Mouse (Mus musculus) splenic B cell, adult 2 months (primary cell): Measurements from ENCODE around the gene Lactbl1.

ENCODE experiments used
- DNase-seq: peaks from one replicate; pipeline ENCODE4 v3.0.0-alpha.2; 2011; ENCODE audit warnings: low read depth, low spot score
- H3K27me3 ChIP-seq: 2 replicates; pipeline ENCODE4 v1.6.1; 2012; ENCODE audit warnings: mild to moderate bottlenecking, low read length, moderate library complexity, mixed read lengths; ENCODE audit not compliant: control insufficient read depth, poor library complexity, insufficient read depth, severe bottlenecking
- H3K36me3 ChIP-seq: 2 replicates; pipeline ENCODE4 v1.6.1; 2012; ENCODE audit warnings: mild to moderate bottlenecking, low read length, moderate library complexity, mixed read lengths; ENCODE audit not compliant: control insufficient read depth, poor library complexity, insufficient read depth, severe bottlenecking

Gene Lactbl1

GRCm38 (mm10) chr4:136622388-136622787 lies at the start of gene Lactbl1:
TSS of gene Lactbl1 (plus strand) at chr4:136622621.
- Histone ChIP-seq H3K27me3 (no peaks in the 10 kb centered on the region), H3K36me3 (no peaks in the 10 kb centered on the region)
- no peak for DNase-seq

DNA sequence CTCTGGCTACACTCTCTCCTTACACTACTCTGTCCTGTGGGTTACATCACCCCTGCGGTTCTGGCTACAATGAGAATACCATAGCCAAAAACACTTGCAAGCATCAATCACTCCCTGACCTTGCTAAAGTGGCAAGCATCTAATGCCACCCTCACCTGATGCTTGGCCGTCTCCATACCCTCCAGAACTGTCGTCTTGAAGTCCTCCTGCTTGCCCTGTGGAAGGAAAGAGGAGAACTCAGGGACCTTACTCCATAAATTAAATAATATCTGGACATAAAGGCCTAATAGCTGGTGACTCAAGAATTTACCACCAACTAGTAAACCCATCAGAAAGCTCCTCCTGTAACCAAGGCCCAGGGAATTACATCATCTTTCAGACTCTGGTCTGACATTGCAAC lies 40.5 kb upstream of the Lactbl1 start:
- Histone ChIP-seq H3K27me3 (no peaks in the 10 kb centered on the region), H3K36me3 (no peaks in the 10 kb centered on the region)
- DNase-seq, result no peak

GRCm38 (mm10) chr4:136587221-136587827 lies 35.1 kb upstream of the Lactbl1 start:
- H3K36me3 ChIP-seq, result no peaks in the 10 kb centered on the region
- DNase-seq, result no peak
- no peaks in the 10 kb centered on the region for H3K27me3 ChIP-seq

GRCm38 (mm10) chr4:136588003-136588402 lies 34.4 kb upstream of the Lactbl1 start:
- no peaks in the 10 kb centered on the region for H3K27me3 ChIP-seq
- no peaks in the 10 kb centered on the region for H3K36me3 ChIP-seq
- no peak for DNase-seq

DNA sequence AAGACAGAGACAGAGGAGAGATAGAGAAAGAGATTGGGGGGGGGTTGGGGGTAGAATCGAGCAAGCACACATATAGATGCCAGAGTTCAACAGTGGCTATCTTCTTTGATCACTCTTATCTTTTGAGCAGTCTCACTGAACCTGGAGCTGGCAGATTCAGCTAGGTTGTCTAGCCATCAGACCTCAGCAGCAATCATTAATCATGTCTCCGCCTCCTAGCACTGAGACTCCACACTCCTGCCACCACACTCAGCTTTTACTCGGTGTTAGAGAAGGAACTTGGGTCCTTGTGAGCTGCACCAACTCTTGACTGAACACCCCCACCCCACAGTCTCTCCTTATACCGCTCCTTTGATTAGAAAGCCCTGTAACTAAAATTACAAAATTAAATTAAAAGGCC lies 30.3 kb upstream of the Lactbl1 start:
- H3K27me3 ChIP-seq, result no peaks in the 10 kb centered on the region
- no peaks in the 10 kb centered on the region for H3K36me3 ChIP-seq
- DNase-seq, result no peak

DNA sequence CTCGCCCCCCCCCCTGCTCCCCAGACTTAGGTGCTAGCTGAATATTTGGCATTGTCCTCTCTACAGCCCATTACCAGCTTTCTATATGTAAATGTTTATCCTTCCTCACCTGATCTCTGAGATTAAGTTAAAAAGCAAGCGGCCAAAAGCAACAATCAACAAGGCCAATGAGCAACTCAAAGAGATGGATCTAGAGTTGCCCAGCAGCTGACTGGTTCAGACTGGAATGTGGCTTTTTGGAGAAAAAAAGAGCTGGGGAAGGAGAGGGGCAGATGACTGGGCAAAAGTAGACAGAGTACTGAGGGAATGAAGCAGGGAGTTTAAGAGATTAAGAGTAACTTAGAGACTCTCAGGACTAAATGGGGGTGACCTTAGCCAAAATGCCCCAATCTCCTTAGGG lies 28.4 kb upstream of the Lactbl1 start:
- DNase-seq, result no peak
- no peaks in the 10 kb centered on the region for H3K27me3 ChIP-seq
- no peaks in the 10 kb centered on the region for H3K36me3 ChIP-seq

GRCm38 (mm10) chr4:136595221-136595620 lies 27.2 kb upstream of the Lactbl1 start:
- no peak for DNase-seq
- Histone ChIP-seq H3K27me3 (no peaks in the 10 kb centered on the region), H3K36me3 (no peaks in the 10 kb centered on the region)

- Histone ChIP-seq H3K27me3 (no peaks in the 10 kb centered on the region), H3K36me3 (no peaks in the 10 kb centered on the region)
- DNase-seq, result no peak
Measured at GRCm38 (mm10) chr4:136598268-136598876, 24.0 kb upstream of the Lactbl1 start.

DNA sequence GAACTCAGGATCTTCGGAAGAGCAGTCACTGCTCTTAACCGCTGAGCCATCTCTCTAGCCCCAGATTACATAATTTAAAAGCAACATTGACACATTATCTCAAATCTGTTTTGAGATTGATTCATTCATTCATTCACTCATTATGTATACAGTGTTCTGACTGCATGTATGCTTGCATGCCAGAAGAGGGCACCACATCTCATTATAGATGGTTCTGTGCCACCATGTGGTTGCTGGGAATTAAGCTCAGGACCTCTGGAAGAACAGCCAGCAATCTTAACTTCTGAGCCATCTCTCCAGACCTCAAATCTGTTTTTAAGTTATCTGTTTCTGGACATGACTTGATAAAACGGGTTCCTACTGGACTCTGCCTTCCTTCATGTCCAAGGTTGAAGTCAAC lies 22.6 kb upstream of the Lactbl1 start:
- Histone ChIP-seq H3K27me3 (no peaks in the 10 kb centered on the region), H3K36me3 (no peaks in the 10 kb centered on the region)
- peak; percentile 16 for DNase-seq

- Histone ChIP-seq H3K36me3 (no peaks in the 10 kb centered on the region), H3K27me3 (no peaks in the 10 kb centered on the region)
- no peak for DNase-seq
Measured at GRCm38 (mm10) chr4:136600536-136600935, 21.9 kb upstream of the Lactbl1 start.

DNA sequence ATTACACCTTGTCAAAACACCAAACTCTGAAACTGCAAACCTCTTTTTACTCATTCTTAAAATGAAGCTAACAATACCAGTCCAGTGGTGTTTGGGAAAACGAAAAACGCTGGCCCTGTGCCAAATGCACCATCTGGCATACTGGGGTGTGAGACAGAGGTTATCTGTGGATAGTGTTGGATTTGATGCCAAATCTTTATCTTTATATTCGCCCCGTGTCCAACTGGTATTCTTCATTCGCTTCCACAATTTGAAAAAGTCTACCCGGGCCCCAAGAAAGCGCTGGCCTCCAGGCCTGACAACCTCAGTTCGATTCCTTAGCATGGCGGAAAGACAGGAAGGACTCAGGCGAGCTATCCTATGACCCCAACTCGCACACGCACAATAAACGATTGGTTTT lies 20.9 kb upstream of the Lactbl1 start:
- DNase-seq, result peak; percentile 20
- H3K27me3 ChIP-seq, result no peaks in the 10 kb centered on the region
- H3K36me3 ChIP-seq, result no peaks in the 10 kb centered on the region

DNA sequence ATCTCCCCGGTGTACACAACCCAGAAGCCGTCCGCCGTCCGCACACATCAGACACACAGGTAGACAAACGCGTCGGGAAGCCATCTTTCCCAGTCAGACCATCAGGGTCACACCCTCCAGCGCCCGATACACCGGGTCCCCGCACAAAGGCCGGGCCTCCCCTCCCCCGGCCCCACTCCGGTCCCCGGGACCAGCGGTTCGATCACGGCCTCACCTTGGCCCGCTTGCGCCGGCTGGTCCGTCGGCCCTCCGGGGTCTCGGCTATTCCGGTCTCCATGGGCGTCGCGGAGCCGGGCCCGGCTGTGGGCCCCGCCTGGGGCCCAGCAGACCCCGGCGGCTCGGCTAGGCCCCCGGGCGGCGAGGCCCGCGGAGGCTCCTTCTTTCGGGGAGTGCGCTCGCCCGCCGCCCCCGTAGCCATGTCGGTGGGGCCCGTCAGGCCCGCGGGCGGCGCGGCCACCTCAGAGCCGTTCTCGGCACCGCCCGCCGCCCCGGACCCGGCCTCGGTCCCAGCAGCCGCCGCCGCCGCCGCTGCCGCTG lies 20.3 kb upstream of the Lactbl1 start:
- H3K36me3 ChIP-seq, result no peaks in the 10 kb centered on the region
- DNase-seq, result peak; percentile 50
- no peaks in the 10 kb centered on the region for H3K27me3 ChIP-seq

GRCm38 (mm10) chr4:136602568-136602967 lies 19.9 kb upstream of the Lactbl1 start, which contains the start of gene Kdm1a:
TSS of gene Kdm1a (minus strand) at chr4:136602723.
- H3K27me3 ChIP-seq, result no peaks in the 10 kb centered on the region
- peak; percentile 97 for DNase-seq
- H3K36me3 ChIP-seq, result no peaks in the 10 kb centered on the region

DNA sequence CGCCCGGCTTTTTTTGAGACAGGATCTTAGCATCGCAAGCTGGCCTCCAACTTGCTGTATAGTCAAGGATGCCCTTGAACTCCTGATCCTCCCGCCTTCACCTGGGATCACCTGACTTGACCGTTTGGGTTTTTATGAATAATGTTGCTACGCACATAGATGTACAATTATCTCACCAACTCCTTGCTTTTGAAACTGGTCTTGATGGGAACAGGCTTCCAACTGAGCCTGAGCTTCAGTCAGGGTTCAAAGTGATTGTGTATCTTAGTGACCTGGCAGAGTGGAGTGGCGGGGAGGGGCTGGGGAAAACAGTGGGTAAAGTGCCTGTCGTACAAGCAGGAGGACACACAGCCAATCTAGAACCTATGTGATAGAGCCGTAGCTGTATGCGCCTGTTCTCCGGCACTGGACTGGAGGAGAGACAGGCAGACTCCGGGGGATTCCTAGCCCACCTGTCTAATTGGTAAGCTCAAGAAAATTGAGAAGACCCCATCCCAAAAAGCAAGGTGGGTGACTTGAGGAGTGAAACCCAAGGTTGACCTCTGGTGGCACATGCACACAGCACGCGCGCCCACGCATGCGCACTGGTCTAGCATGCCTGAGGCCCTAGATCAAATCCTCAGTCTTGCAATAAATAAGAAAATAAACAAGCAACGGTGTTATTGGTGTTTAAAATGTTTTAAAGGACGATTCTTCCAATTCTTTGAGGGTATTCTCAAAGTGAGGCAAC lies 16.5 kb upstream of the Lactbl1 start:
- no peak for DNase-seq
- no peaks in the 10 kb centered on the region for H3K27me3 ChIP-seq
- no peaks in the 10 kb centered on the region for H3K36me3 ChIP-seq

- DNase-seq, result no peak
- H3K27me3 ChIP-seq, result no peaks in the 10 kb centered on the region
- H3K36me3 ChIP-seq, result no peaks in the 10 kb centered on the region
Measured at GRCm38 (mm10) chr4:136610387-136610856, 12.0 kb upstream of the Lactbl1 start, which contains the start of gene Tex46. TSS of gene Tex46 (plus strand) at chr4:136610437.
